Mouse (Mus musculus) embryonic fibroblast, embryonic 13.5 days (primary cell): ENCODE measurements around the gene 1520401A03Rik. TPM values are rescaled to one million over a fixed set of nuclear protein-coding genes. Genes with fewer than 3 reads are reported as not detected.
A peak's percentile ranks its signal among the peaks of the same experiment; 100 is the strongest.

Experiments used
- H3K27ac ChIP-seq: 2 replicates; pipeline ENCODE4 v1.5.1; 2012; ENCODE audit warnings: low read length, control low read depth, inconsistent platforms; ENCODE audit not compliant: insufficient read depth
- H3K4me1 ChIP-seq: 2 replicates; pipeline ENCODE4 v1.6.1; 2011; ENCODE audit warnings: low read length; ENCODE audit not compliant: control insufficient read depth, insufficient read depth
- H3K4me3 ChIP-seq: 2 replicates; pipeline ENCODE4 v1.5.1; 2011; ENCODE audit warnings: mild to moderate bottlenecking, control low read depth, low read length; ENCODE audit not compliant: insufficient read depth
- CTCF ChIP-seq: IDR thresholded peaks from 2 replicates; pipeline ENCODE4 v1.5.1; 2011; ENCODE audit warnings: mild to moderate bottlenecking, control low read depth, low read length, moderate library complexity, borderline replicate concordance; ENCODE audit not compliant: insufficient read depth
- POLR2A ChIP-seq: IDR thresholded peaks from 2 replicates; pipeline ENCODE4 v1.6.1; 2011; ENCODE audit warnings: low read depth, mild to moderate bottlenecking, control low read depth, low read length, moderate library complexity
- polyA plus RNA-seq: library from polyadenylated mRNA; stranded (reverse); fragments of >200 nt; gene quantifications from 2 replicates; pipeline ENCODE4 v1.2.4, GENCODE M21; 2011; ENCODE audit warnings: low read depth; ENCODE audit not compliant: missing spikeins, insufficient read length

1520401A03Rik gene
- polyA plus RNA-seq, 1 experiment: not detected

- Histone ChIP-seq H3K27ac (no peak overlapping the region), H3K4me1 (no peaks in the 10 kb centered on the region), H3K4me3 (no peak overlapping the region)
- no peak for TF ChIP-seq POLR2A
- peak; percentile 27; the same call in 1 of the 2 replicates for TF ChIP-seq CTCF
These were observed 15.2 kb upstream of the 1520401A03Rik start for GRCm38 (mm10) chr17:23737493-23738445.

- no peak for TF ChIP-seq CTCF
- no peak for TF ChIP-seq POLR2A
- Histone ChIP-seq H3K27ac (no peak overlapping the region), H3K4me3 (no peak overlapping the region), H3K4me1 (peaks cover 3% of the 10 kb centered on the region; the same call in 1 of the 2 replicates)
These were observed 11.8 kb upstream of the 1520401A03Rik start for GRCm38 (mm10) chr17:23734341-23734740.

- peaks cover 8% of the 10 kb centered on the region for H3K4me1 ChIP-seq
- TF ChIP-seq CTCF (no peak), POLR2A (no peak)
- no peak overlapping the region for H3K27ac ChIP-seq
- H3K4me3 ChIP-seq: no peak overlapping the region
These were observed 7.9 kb upstream of the 1520401A03Rik start for GRCm38 (mm10) chr17:23730441-23730840.

GRCm38 (mm10) chr17:23726758-23727142, 4.2 kb upstream of the 1520401A03Rik start:
- peaks cover 8% of the 10 kb centered on the region for H3K4me1 ChIP-seq
- peak overlapping the region; percentile 39 for H3K27ac ChIP-seq
- TF ChIP-seq POLR2A: peak; percentile 61
- TF ChIP-seq CTCF: no peak
- peak overlapping the region; percentile 49 for H3K4me3 ChIP-seq

- Histone ChIP-seq H3K4me1 (peaks cover 8% of the 10 kb centered on the region), H3K27ac (peak within 1 kb of the TSS; percentile 57), H3K4me3 (peak within 1 kb of the TSS; percentile 57)
- TF ChIP-seq CTCF: no peak
- peak; percentile 96 for TF ChIP-seq POLR2A
These were observed 3.6 kb upstream of the 1520401A03Rik start, which contains the start of gene Pkmyt1 for GRCm38 (mm10) chr17:23725999-23726757. Gene Pkmyt1 (plus strand): TSS chr17:23726336.

- H3K4me3 ChIP-seq: peak overlapping the region; percentile 57
- TF ChIP-seq CTCF (no peak), POLR2A (no peak)
- peak overlapping the region; percentile 57 for H3K27ac ChIP-seq
- H3K4me1 ChIP-seq: peaks cover 5% of the 10 kb centered on the region
These were observed 2.9 kb upstream of the 1520401A03Rik start for GRCm38 (mm10) chr17:23725477-23725876.

- peaks cover 4% of the 10 kb centered on the region; the same call in 1 of the 2 replicates for H3K4me1 ChIP-seq
- no peak overlapping the region for H3K27ac ChIP-seq
- TF ChIP-seq POLR2A (no peak), CTCF (no peak)
- H3K4me3 ChIP-seq: no peak overlapping the region
These were observed 697 bp downstream of the 1520401A03Rik start for GRCm38 (mm10) chr17:23721886-23722285.

- H3K4me1 ChIP-seq: no peaks in the 10 kb centered on the region
- no peak overlapping the region for H3K27ac ChIP-seq
- no peak overlapping the region for H3K4me3 ChIP-seq
- no peak for TF ChIP-seq POLR2A
- no peak for TF ChIP-seq CTCF
These were observed 3.1 kb downstream of the 1520401A03Rik start for GRCm38 (mm10) chr17:23719455-23719854.

- Histone ChIP-seq H3K4me3 (no peak overlapping the region), H3K27ac (no peak overlapping the region), H3K4me1 (no peaks in the 10 kb centered on the region)
- TF ChIP-seq POLR2A (no peak), CTCF (no peak)
These were observed 5.6 kb downstream of the 1520401A03Rik start for GRCm38 (mm10) chr17:23717003-23717402.
